Mouse (Mus musculus) erythroblast, embryonic 14.5 days (primary cell): Measurements from ENCODE around the gene Gucy1a1.

Experiments
- GATA1 ChIP-seq: IDR thresholded peaks from 2 replicates; pipeline ENCODE4 v1.6.1; 2012; ENCODE audit warnings: low read length, inconsistent platforms, mixed read lengths
- TAL1 ChIP-seq: IDR thresholded peaks from 3 replicates; pipeline ENCODE4 v1.6.1; 2012; ENCODE audit warnings: low read length, inconsistent platforms, mixed read lengths

GRCm38 (mm10) chr3:82051468-82051867 is 94.1 kb downstream of the Gucy1a1 start:
- TF ChIP-seq GATA1, result no peak
- no peak for TF ChIP-seq TAL1
